Mouse (Mus musculus) regulatory T cell (primary cell): ENCODE data around the gene Olfr1309.
"Not testable (repeated sequence)": the region's sequence is repeated elsewhere in the genome, so short reads cannot be mapped to it uniquely, and the experiment has no call there.

ENCODE experiments used
- in situ Hi-C: fragments of 300-600 bp; cut with MboI, MseI; formaldehyde crosslinking; loops from one replicate; pipeline ENCODE4 v1.15.1; 2025; ENCODE audit warnings: high pct_unique_total_duplicates

Olfr1309 gene

GRCm38 (mm10) chr2:111990181-111990580, at the start of gene Olfr1309:
Gene Olfr1309, minus strand, starts transcription at chr2:111990281.
- in situ Hi-C loops, result no loop called here

GRCm38 (mm10) chr2:112026971-112027370, 36.9 kb upstream of the Olfr1309 start:
- in situ Hi-C loops, result not testable (repeated sequence)

GRCm38 (mm10) chr2:112024312-112024711, 34.2 kb upstream of the Olfr1309 start, which contains the start of gene Olfr1311:
Gene Olfr1311, minus strand, starts transcription at chr2:112024412.
- in situ Hi-C loops, result no loop called here

GRCm38 (mm10) chr2:112014900-112015299, 24.8 kb upstream of the Olfr1309 start:
- in situ Hi-C loops, result no loop called here

- in situ Hi-C loops, result no loop called here
These were observed 22.5 kb upstream of the Olfr1309 start, which contains the start of gene Olfr1310 for GRCm38 (mm10) chr2:112012608-112013007. Gene Olfr1310, minus strand, starts transcription at chr2:112012708.

- in situ Hi-C loops, result no loop called here
These were observed 25.2 kb downstream of the Olfr1309 start, which contains the start of gene Olfr1308 for GRCm38 (mm10) chr2:111964844-111965243. Gene Olfr1308, minus strand, starts transcription at chr2:111964944.

- in situ Hi-C loops, result no loop called here
These were observed 40.7 kb downstream of the Olfr1309 start, which contains the start of gene Olfr1307 for GRCm38 (mm10) chr2:111949340-111949739. Gene Olfr1307, minus strand, starts transcription at chr2:111949440.
